Comparison of ENCODE assay signal across 11 mouse cellular contexts in the genomic region with DNA sequence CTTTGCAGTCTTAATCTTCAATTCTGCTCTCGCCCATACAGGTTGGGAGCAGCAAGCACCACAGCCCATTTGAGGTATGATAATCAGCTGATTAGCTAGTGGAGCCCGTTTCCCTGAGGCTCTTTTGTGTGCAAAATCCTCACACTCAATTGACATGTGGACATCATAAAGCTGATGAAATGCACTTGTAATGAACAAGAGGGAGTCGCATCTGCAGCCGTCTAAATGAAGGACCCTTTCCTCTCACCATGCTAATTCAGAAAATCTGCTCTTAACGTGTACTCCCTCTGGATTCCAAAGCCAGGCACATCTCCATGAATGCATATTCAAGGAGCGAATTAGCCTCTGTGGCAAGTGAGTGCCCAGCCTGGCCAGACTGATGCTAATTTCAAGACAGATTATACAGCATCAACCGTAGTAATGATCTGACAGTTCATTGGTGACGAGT.
DNase-seq lines count a peak whose midpoint lies in the region; ATAC-seq lines count a peak whose summit lies in the region.
"Had no signal": no experiment of that assay in that cellular context is flagged by ENCODE, and none has a peak within 500 bp of the region (broad histone marks: within the 10 kb centered on the region; RNA-seq: fewer than 3 reads in every experiment).

No protein-coding gene starts in this region.

- no peak overlapping the region for H3K4me3 ChIP-seq in kidney, embryonic 16.5 days (ENCODE audit: low read length)
- no peak overlapping the region for H3K4me3 ChIP-seq in forebrain, embryonic 11.5 days (ENCODE audit: low read depth, low read length)
- H3K4me3 ChIP-seq in limb, embryonic 11.5 days (ENCODE audit: low read depth, low read length): no peak overlapping the region
- H3K4me3 ChIP-seq in neural tube, embryonic 14.5 days (ENCODE audit: low read depth, low read length): no peak overlapping the region
- H3K4me3 ChIP-seq: liver, embryonic 15.5 days had no signal

- no peak for ATAC-seq in kidney, embryonic 16.5 days (ENCODE audit: low FRiP score, low TSS enrichment)
- peak; percentile 65 for ATAC-seq in forebrain, embryonic 11.5 days (replicated peaks; ENCODE audit: low FRiP score)
- ATAC-seq in limb, embryonic 11.5 days (ENCODE audit: insufficient number of reproducible peaks, low FRiP score, low TSS enrichment, low read depth): no peak
- ATAC-seq in neural tube, embryonic 14.5 days (ENCODE audit: low read depth): peak; percentile 53; the same call in 1 of the 2 replicates

- no peak overlapping the region for H3K9ac ChIP-seq in kidney, embryonic 16.5 days (replicated peaks; ENCODE audit: low read length)
- no peak overlapping the region for H3K9ac ChIP-seq in forebrain, embryonic 11.5 days (ENCODE audit: low read length)
- H3K9ac ChIP-seq in limb, embryonic 11.5 days (ENCODE audit: low read length): no peak overlapping the region
- no peak overlapping the region; the same call in 1 of the 2 replicates for H3K9ac ChIP-seq in neural tube, embryonic 14.5 days (replicated peaks; ENCODE audit: low read depth, low read length)
- H3K9ac ChIP-seq: liver, embryonic 15.5 days had no signal

- no peak overlapping the region for H3K27ac ChIP-seq in kidney, embryonic 16.5 days (ENCODE audit: low read length)
- peak overlapping the region; percentile 59 for H3K27ac ChIP-seq in forebrain, embryonic 11.5 days (ENCODE audit: low read depth, low read length)
- H3K27ac ChIP-seq in limb, embryonic 11.5 days (replicated peaks; ENCODE audit: low read depth, low read length): no peak overlapping the region
- peak overlapping the region; percentile 78 for H3K27ac ChIP-seq in neural tube, embryonic 14.5 days (ENCODE audit: low read depth, low read length)
- H3K27ac ChIP-seq: liver, embryonic 15.5 days had no signal

- H3K4me1 ChIP-seq in kidney, embryonic 16.5 days (ENCODE audit: insufficient read depth, low read length): peaks cover 10% of the 10 kb centered on the region; the same call in 1 of the 2 replicates
- H3K4me1 ChIP-seq in forebrain, embryonic 11.5 days (replicated peaks; ENCODE audit: control insufficient read depth, insufficient read depth, low read length): peaks cover 15% of the 10 kb centered on the region
- peaks cover 6% of the 10 kb centered on the region; the same call in 1 of the 2 replicates for H3K4me1 ChIP-seq in limb, embryonic 11.5 days (ENCODE audit: control insufficient read depth, insufficient read depth, low read length)
- peaks cover 29% of the 10 kb centered on the region for H3K4me1 ChIP-seq in neural tube, embryonic 14.5 days (ENCODE audit: control insufficient read depth, insufficient read depth, low read length)
- H3K4me1 ChIP-seq: liver, embryonic 15.5 days had no signal

- H3K27me3 ChIP-seq in kidney, embryonic 16.5 days (ENCODE audit: insufficient read depth, low read length): peaks cover 29% of the 10 kb centered on the region
- peaks cover 2% of the 10 kb centered on the region; the same call in 1 of the 2 replicates for H3K27me3 ChIP-seq in forebrain, embryonic 11.5 days (ENCODE audit: control insufficient read depth, insufficient read depth, low read length)
- H3K27me3 ChIP-seq in limb, embryonic 11.5 days (ENCODE audit: control insufficient read depth, insufficient read depth, low read length): peaks cover 4% of the 10 kb centered on the region; the same call in 1 of the 2 replicates
- no peaks in the 10 kb centered on the region for H3K27me3 ChIP-seq in neural tube, embryonic 14.5 days (ENCODE audit: control insufficient read depth, insufficient read depth, low read length)

- H3K4me2 ChIP-seq in kidney, embryonic 16.5 days (replicated peaks; ENCODE audit: low read depth, low read length): 0 out of 2 replicates have a peak overlapping the region, but pooled peaks have one; percentile 57
- H3K4me2 ChIP-seq in forebrain, embryonic 11.5 days (ENCODE audit: low read depth, low read length, severe bottlenecking): peak overlapping the region; percentile 57
- H3K4me2 ChIP-seq in limb, embryonic 11.5 days (ENCODE audit: low read depth, severe bottlenecking): peak overlapping the region; percentile 30; the same call in 1 of the 2 replicates
- H3K4me2 ChIP-seq in neural tube, embryonic 14.5 days (ENCODE audit: low read depth, low read length): peak overlapping the region; percentile 63; the same call in 1 of the 2 replicates
- H3K4me2 ChIP-seq: liver, embryonic 15.5 days had no signal

- no peaks in the 10 kb centered on the region for H3K9me3 ChIP-seq in kidney, embryonic 16.5 days (ENCODE audit: low read length)
- no peaks in the 10 kb centered on the region for H3K9me3 ChIP-seq in forebrain, embryonic 11.5 days (ENCODE audit: control insufficient read depth, low read length)
- H3K9me3 ChIP-seq in limb, embryonic 11.5 days (ENCODE audit: control insufficient read depth, low read length): no peaks in the 10 kb centered on the region
- H3K9me3 ChIP-seq in neural tube, embryonic 14.5 days (ENCODE audit: control insufficient read depth, low read length): no peaks in the 10 kb centered on the region
- H3K9me3 ChIP-seq: liver, embryonic 15.5 days had no signal

- 21% methylated on average over 8 of the region's 8 CpGs for WGBS in kidney, embryonic 16.5 days
- 6% methylated on average over 8 of the region's 8 CpGs for WGBS in forebrain, embryonic 11.5 days
- WGBS in limb, embryonic 11.5 days: 12% methylated on average over 8 of the region's 8 CpGs
- 6% methylated on average over 8 of the region's 8 CpGs for WGBS in neural tube, embryonic 14.5 days

- H3K36me3 ChIP-seq in kidney, embryonic 16.5 days (ENCODE audit: insufficient read depth, low read length): no peaks in the 10 kb centered on the region
- H3K36me3 ChIP-seq in forebrain, embryonic 11.5 days (ENCODE audit: control insufficient read depth, insufficient read depth, low read length): no peaks in the 10 kb centered on the region
- no peaks in the 10 kb centered on the region for H3K36me3 ChIP-seq in limb, embryonic 11.5 days (ENCODE audit: control insufficient read depth, insufficient read depth, low read length)
- no peaks in the 10 kb centered on the region for H3K36me3 ChIP-seq in neural tube, embryonic 14.5 days (ENCODE audit: control insufficient read depth, insufficient read depth, low read length)
- H3K36me3 ChIP-seq: liver, embryonic 15.5 days had no signal

- DNase-seq in kidney, postnatal 25 days: no peak
- DNase-seq in forebrain, embryonic 11.5 days (ENCODE audit: low spot score): peak; percentile 56
- no peak for DNase-seq in limb, embryonic 11.5 days (ENCODE audit: low spot score)
- DNase-seq in adrenal gland, adult 2 months: no peak
- no peak for DNase-seq in right cerebral cortex, postnatal 36 days (ENCODE audit: low spot score in 2 of 2)
- DNase-seq in left cerebral cortex, adult 8-10 months (ENCODE audit: low spot score in 2 of 2): no peak
- DNase-seq: cerebellum, adult 9-11 months; kidney, postnatal 10 days had no signal

Comparison
In these comparisons a context has a peak if more than half of its experiments do, and no peak if none do; other contexts are left out.
1. ATAC-seq: peak in forebrain, embryonic 11.5 days (single experiment) and neural tube, embryonic 14.5 days (single experiment); none in kidney, embryonic 16.5 days (single experiment) and limb, embryonic 11.5 days (single experiment).
2. H3K27ac ChIP-seq: peak in forebrain, embryonic 11.5 days (single experiment) and neural tube, embryonic 14.5 days (single experiment); none in kidney, embryonic 16.5 days (single experiment) and limb, embryonic 11.5 days (single experiment).
3. Peak in every context shown above with its lines, with median percentiles within 50 percentile points of each other: H3K4me2 ChIP-seq.